Mouse (Mus musculus): Measurements from ENCODE around the gene Fdxr. TPM values are rescaled to one million over a fixed set of nuclear protein-coding genes. Genes with fewer than 3 reads are reported as not detected.

Fdxr gene
- polyA plus RNA-seq, 1 experiment from 2014 or later, result 2.3 TPM

DNA sequence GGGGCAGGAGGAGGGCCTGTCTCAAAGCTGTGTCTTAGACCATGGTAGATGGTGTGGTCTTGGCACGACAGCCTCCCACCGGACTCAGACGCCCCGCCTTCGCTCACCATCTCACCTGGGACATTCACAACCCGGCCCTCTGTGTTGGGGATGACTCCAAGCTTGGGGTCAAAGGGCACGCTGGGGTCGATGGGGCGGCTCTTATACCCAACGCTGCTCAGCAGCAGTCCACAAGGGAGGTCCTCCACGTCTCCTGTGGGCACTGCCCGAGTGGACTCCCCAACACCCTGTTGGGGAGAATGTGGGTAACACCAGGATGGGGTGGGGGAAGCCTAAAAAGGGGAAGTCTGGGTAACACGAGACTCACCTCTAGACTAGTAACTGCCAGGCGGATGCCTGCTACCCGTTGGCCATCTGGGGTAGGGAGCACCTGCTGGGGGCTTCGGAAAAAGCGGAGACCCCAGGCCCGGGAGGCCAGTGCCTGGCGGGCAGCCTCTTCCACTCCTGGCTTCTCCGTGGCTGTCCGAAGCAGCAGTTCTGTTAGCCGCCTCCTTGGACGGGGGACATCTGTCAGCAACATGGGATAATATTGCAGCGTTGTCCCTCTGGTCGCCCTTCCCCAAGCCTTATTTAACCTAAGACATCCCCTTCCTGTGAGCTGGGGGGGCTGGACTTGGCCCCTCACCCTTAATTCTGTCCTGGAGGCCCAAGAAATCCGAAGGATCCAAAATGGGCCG, 7.4 kb downstream of the Fdxr start:
- no peak overlapping the region for H3K27ac ChIP-seq
- 84% methylated on average over 26 of the region's 27 CpGs for WGBS (ENCODE audit: missing documents)
- H3K4me3 ChIP-seq (ENCODE audit: inconsistent target), result no peak overlapping the region
- no peaks in the 10 kb centered on the region for H3K36me3 ChIP-seq (ENCODE audit: inconsistent target)
- no peaks in the 10 kb centered on the region for H3K79me2 ChIP-seq (ENCODE audit: inconsistent target)

DNA sequence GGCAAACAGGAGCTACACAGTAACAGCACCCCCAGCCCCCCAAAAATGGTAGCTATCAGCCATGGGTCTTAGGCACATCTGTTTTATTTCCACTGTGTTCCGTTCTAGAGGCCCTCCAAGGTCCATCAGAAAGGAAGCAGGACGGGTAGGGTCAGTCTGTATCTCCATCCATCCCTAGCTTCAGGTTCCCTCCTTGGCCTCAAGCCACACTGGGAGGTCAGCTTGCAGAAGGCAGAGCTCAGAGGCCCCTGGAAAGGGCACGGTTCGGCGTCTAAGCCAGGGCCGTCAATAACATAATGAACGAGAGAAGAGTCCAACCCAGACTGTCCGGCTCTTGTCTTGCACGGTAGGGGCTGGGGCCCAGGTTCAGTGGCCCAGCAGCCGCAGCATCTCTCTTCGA, 8.9 kb downstream of the Fdxr start:
- H3K4me3 ChIP-seq (ENCODE audit: inconsistent target), result no peak overlapping the region
- H3K27ac ChIP-seq, result no peak overlapping the region
- 96% methylated on average over 11 of the region's 11 CpGs for WGBS (ENCODE audit: missing documents)
- H3K79me2 ChIP-seq (ENCODE audit: inconsistent target), result no peaks in the 10 kb centered on the region
- no peaks in the 10 kb centered on the region for H3K36me3 ChIP-seq (ENCODE audit: inconsistent target)

DNA sequence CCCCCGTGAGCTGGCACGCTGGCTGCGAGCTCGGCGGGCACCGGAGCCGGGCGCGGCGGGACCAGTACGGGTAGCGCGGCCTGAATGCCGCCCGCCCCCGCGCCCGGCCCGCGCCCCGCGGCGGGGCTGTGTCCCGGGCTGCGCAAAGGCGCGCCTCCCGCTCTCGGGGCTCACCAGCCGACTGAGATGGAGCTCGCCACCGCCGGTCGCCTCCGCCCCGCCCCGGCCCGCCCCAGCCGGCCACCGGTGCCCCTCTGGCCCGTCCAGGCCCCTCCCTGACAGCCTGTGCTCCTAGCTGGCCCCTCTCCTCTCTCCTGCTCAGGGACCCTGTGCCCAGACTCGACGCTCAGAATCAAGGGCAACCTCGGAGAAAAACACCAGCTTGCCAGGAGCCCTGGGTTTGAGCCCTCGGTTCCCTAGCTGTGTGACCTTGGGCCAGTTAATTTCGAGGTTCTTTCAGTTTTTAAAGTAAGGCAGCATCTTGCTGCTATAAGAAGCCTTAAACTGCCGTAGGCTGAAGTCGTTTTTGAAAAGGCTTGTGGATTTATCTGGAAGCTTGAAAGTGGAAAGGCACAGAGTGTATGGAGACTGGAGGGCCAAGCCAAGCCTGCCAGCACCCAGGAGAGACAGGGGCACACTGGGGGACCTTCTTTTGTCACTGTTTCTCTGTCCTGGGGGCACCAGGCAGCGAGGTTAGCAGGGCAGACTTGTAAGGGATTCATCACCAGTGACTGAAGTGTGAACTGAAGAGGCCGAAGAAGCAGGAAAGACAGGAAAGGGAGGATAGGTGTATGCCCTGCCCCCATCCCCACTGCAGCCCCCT, 9.6 kb downstream of the Fdxr start, which contains the start of gene Grin2c:
TSS of gene Grin2c (minus strand) at position 183 of the 823 bp plus-strand sequence.
- 20% methylated on average over 38 of the region's 50 CpGs for WGBS (ENCODE audit: missing documents)
- no peak within 1 kb of the TSS for H3K4me3 ChIP-seq (ENCODE audit: inconsistent target)
- H3K36me3 ChIP-seq (ENCODE audit: inconsistent target), result no peaks in the 10 kb centered on the region

DNA sequence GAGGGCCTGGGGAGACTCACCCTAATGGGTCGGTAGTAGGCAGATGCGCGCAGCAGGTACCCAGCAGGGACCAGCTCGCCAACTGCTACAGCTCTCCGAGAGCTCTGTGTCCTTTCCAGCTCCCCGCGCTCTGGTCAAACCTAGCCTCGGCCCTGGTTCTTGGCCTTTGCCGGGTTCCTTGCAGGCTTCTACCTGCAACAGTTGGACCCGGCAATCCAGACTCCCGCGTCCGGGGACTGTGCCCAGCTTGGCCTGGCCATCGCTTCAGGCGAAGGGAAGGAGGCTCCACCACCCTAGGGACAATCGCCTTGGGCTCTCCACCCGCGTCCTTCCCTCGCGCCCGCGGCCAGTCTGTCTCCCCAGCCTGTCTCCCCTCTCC, 10.5 kb downstream of the Fdxr start:
- no peak overlapping the region for H3K4me3 ChIP-seq (ENCODE audit: inconsistent target)
- no peaks in the 10 kb centered on the region for H3K79me2 ChIP-seq (ENCODE audit: inconsistent target)
- 9% methylated on average over 22 of the region's 22 CpGs for WGBS (ENCODE audit: missing documents)
- no peak overlapping the region for H3K27ac ChIP-seq
- H3K36me3 ChIP-seq (ENCODE audit: inconsistent target), result no peaks in the 10 kb centered on the region

More for the DNA sequence above, 9.6 kb downstream of the Fdxr start, which contains the start of gene Grin2c:
- no peak within 1 kb of the TSS for H3K27ac ChIP-seq
- H3K79me2 ChIP-seq (ENCODE audit: inconsistent target), result no peaks in the 10 kb centered on the region

DNA sequence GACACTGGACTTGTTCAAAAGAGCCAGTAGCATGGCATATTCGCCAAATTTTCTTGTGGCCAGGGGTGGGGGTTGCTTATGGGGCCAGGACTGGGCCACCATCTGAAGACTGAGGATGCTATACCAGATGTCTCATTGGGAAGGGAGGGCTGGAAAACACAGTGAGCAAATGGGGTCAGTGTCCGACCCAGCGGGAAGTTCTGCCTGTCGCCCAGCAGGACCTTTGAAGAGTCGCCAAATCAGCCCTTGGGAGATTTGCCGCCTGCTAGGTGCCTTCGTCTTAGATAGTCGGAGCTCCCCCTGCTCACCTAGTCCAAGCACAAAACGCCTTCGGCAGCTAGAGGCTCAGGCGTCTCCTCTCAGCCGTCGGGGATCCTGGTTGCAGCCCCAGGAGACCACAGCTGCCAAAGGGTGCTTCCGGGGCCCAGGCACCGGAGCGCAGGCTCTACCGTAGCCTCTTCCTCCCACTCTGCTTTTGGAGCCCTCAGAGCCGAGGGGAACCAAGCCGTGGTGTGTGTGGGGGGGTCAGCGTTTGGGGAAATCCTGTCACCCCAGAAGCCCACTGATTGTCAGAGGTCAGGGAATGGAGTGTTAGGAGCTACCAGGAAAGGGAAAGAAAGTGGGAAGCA, 11.0 kb downstream of the Fdxr start:
- Histone ChIP-seq H3K36me3 (ENCODE audit: inconsistent target) (no peaks in the 10 kb centered on the region), H3K4me3 (ENCODE audit: inconsistent target) (no peak overlapping the region), H3K79me2 (ENCODE audit: inconsistent target) (no peaks in the 10 kb centered on the region), H3K27ac (no peak overlapping the region)
- WGBS (ENCODE audit: missing documents), result 8% methylated on average over 20 of the region's 20 CpGs

DNA sequence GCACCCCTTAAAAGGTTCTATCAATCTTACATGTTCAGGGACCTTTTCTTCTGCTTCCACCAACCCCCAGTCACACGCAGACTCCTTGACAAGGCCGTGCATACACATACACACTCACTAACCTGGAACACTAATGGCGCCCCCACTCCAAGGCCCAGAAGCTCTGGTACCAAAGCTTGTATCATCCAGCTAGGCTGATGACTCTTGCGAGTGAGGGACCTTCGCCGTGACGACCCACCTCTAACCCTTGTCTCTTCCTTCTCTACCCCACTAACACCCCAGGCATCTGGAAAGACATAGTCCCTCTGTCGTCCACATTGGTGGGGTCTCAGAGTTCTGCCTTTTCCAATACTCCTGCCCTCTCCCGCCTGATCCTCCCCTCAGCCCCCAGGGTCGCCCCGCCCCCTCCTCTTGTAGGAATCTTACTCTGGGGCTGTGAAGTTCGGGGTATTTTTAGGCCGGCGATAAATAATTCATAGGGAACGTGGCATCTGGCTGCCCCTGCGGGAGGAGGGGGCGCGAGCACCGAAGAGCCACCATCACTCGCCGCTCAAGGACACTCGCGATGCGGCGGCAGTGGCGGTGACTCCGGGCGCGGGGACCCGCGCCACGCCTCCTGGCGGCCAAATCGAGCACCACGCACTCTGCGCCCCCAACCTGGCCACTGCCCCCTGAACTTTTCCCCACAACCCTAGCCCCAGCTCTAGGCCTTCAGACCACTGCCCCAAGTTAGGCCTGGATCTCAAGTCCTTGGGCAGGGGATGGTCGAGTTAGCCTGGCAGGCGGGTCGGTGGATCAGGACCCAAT, 11.8 kb downstream of the Fdxr start:
- Histone ChIP-seq H3K4me3 (ENCODE audit: inconsistent target) (no peak overlapping the region), H3K36me3 (ENCODE audit: inconsistent target) (no peaks in the 10 kb centered on the region), H3K79me2 (ENCODE audit: inconsistent target) (no peaks in the 10 kb centered on the region), H3K27ac (no peak overlapping the region)
- WGBS (ENCODE audit: missing documents), result 13% methylated on average over 39 of the region's 39 CpGs

DNA sequence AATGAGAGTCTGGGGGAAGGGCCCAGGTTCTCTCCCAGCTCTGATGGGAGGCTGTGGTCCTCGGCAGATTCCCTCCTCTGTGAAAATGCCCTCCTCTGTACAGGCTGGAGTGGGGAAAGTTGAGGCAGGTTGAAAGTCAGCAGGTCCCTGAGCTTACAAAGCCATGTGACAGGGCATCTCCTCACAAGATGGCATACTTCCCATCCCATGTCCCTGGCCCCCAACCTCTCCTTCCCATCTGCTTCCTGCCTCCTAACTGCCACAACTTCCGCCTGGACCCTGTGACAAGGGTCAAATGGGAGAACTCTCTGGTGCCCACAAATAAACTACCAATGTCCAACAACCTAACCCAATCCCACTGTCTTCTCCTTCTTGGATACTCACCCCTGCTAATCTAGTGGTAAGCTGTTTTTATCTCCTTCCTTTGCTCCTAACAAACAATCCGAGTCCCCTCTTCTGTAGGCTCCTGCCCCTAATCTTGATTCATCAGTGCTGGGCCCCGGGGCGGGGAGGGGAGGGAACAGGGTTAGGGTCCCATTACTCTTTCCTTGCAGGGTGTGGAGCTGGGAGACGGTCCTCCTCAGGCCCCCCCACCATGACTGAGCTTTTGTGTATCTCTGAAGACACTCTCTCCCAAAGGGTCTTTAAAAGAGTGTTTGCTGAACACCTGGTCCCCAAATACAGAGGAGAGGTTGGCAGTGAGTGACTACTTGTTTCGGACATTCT, 12.6 kb downstream of the Fdxr start:
- 81% methylated on average over 7 of the region's 7 CpGs for WGBS (ENCODE audit: missing documents)
- no peaks in the 10 kb centered on the region for H3K36me3 ChIP-seq (ENCODE audit: inconsistent target)
- no peak overlapping the region for H3K27ac ChIP-seq
- no peak overlapping the region for H3K4me3 ChIP-seq (ENCODE audit: inconsistent target)
- H3K79me2 ChIP-seq (ENCODE audit: inconsistent target), result no peaks in the 10 kb centered on the region

DNA sequence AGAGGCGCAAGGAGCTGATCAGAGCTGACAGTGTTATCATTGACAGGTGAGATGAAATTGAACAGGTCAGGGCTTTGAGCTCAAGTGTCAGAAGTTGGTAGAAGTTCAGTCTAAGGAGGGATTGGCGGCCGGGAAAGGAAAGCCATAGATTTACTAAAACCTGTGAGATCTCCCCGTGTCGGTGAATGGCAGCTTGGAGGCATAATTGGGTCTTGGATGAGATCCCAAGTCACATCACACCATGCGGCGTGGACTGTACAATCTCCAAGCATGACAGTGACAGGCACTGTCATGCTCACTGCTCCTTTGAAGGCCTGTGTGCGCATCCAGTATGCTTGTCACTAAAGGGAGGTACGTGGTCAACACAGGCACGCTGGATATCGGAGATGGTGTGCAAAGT, 13.9 kb downstream of the Fdxr start:
- H3K36me3 ChIP-seq (ENCODE audit: inconsistent target), result no peaks in the 10 kb centered on the region
- no peak overlapping the region for H3K4me3 ChIP-seq (ENCODE audit: inconsistent target)

DNA sequence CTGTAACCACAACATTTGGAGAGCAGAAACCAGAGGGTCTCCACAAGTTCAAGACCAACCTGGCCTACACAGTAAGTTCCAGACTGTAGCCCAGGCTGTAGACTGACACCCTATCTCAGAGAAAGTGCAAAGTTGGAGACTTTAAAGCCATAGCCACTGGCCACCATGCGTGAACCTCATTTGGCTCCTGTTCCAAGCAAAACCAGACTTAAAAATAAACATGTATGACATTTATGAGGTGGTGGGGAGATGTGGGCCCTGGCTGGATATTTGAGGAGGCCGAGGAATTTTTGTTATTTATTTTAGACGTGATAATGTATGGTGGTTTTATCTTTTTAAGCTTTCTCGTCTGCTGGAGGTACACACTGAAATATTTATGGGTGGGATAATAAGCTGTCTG, 17.7 kb downstream of the Fdxr start:
- 91% methylated on average over 4 of the region's 4 CpGs for WGBS (ENCODE audit: missing documents)
- no peaks in the 10 kb centered on the region for H3K36me3 ChIP-seq (ENCODE audit: inconsistent target)
- H3K79me2 ChIP-seq (ENCODE audit: inconsistent target), result no peaks in the 10 kb centered on the region
- H3K4me3 ChIP-seq (ENCODE audit: inconsistent target), result no peak overlapping the region
- no peak overlapping the region for H3K27ac ChIP-seq

More for the DNA sequence above, 13.9 kb downstream of the Fdxr start:
- 93% methylated on average over 11 of the region's 11 CpGs for WGBS (ENCODE audit: missing documents)
- Histone ChIP-seq H3K79me2 (ENCODE audit: inconsistent target) (no peaks in the 10 kb centered on the region), H3K27ac (no peak overlapping the region)

DNA sequence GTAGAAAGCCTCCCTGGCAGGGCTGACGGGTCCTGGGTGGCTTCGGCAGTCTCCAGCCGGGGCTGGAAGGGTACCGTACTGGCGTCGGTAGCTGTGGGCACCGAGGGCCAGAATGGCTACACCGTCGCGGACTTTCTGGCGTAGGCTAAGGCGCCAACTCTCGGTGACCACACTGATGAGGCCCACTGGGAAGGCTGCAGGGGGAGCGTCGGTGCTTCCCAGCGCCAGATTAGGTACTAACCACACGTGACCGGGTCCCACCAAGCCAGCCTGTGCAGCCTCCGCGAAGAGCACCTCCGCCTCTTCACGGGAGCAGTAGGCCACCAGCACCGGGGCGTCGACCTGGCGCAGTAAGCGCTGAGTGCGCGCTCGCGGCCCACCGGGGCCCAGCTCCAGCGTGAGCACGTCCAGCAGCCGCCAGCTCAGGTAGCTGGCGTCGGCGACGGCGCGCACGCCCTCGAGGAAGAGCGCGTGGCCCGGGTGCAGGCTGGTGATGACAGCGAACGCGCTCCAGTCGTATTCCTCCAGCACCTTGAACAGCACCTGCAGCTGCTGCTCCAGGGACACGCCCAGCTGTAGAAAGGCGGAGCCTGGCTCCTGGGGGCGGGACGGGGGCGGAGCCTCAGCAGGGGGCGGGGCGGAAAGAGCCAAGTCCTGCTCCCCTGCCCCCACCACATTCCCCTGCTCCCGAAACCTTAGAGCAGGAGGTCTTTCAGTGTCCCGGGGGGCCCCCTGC, 18.9 kb downstream of the Fdxr start:
- H3K36me3 ChIP-seq (ENCODE audit: inconsistent target), result no peaks in the 10 kb centered on the region
- no peak overlapping the region for H3K4me3 ChIP-seq (ENCODE audit: inconsistent target)
- 23% methylated on average over 35 of the region's 59 CpGs for WGBS (ENCODE audit: missing documents)
- H3K27ac ChIP-seq, result no peak overlapping the region
- no peaks in the 10 kb centered on the region for H3K79me2 ChIP-seq (ENCODE audit: inconsistent target)

DNA sequence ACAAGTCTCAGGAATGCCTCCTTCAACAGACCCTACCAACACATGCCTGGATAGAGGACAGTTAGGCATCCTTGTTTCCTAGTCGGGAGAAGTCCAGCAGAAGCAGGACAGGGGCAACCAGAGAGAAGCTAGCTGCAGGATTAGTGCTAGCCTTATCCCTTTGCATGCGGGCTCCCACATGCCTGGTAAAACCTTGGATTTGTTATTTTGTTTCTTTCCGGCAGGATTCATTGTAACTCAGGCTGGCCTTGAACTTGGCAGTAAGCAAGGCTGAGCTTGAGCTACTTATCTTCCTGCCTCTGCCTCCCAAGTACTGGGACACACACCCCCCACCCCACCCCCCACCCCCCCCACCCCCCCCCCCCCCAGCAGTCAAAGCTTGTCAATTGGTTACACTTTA, 25.6 kb downstream of the Fdxr start:
- no peaks in the 10 kb centered on the region for H3K79me2 ChIP-seq (ENCODE audit: inconsistent target)
- no peak overlapping the region for H3K27ac ChIP-seq
- 83% methylated on average over 3 of the region's 3 CpGs for WGBS (ENCODE audit: missing documents)
- H3K36me3 ChIP-seq (ENCODE audit: inconsistent target), result no peaks in the 10 kb centered on the region
- H3K4me3 ChIP-seq (ENCODE audit: inconsistent target), result no peak overlapping the region

DNA sequence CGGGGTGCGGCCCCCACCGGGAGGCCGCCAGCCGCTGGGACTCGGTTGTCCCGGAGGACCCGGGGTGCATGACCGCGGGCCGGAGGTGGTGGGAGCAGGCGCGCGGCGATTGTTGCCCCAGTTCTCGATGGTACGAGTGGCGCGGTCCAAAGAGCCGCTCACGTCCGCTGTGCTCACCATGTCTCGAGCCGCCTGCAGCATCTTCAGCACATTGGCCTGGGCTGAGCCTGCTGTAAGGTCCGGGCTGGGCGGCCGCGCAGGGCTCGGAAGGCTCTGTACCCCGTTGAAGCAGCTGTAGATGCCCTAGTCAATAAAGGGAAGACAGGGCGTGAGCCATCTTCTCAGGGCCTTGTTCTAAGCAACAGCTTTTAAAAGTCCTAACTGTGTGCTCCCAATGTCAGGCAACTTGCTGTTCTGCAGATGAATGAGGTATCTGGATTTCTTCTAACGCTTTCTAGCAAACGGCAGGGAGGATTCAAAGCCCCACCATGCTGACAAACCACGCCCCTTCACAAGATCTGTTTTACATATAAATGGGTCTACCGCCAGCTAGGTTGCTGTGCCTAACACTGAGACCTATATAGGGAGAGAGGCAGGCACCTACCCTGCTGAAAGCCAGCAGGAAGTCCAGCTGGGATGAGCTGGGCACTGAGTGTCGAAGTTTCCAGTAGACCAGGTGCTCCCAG, 26.3 kb downstream of the Fdxr start:
- Histone ChIP-seq H3K36me3 (ENCODE audit: inconsistent target) (peaks cover 4% of the 10 kb centered on the region; the same call in 1 of the 2 replicates), H3K4me3 (ENCODE audit: inconsistent target) (no peak overlapping the region), H3K27ac (no peak overlapping the region), H3K79me2 (ENCODE audit: inconsistent target) (no peaks in the 10 kb centered on the region)
- 9% methylated on average over 36 of the region's 36 CpGs for WGBS (ENCODE audit: missing documents)

All from macrophage (primary cell).